Mouse (Mus musculus): ENCODE measurements at regions not wholly inside any gene's neighbourhood (a gene's known extent, or its start where the extent isn't known, plus 50 kb on each side); places are given as distances from the start of the nearest gene placed in this dataset.

DNA sequence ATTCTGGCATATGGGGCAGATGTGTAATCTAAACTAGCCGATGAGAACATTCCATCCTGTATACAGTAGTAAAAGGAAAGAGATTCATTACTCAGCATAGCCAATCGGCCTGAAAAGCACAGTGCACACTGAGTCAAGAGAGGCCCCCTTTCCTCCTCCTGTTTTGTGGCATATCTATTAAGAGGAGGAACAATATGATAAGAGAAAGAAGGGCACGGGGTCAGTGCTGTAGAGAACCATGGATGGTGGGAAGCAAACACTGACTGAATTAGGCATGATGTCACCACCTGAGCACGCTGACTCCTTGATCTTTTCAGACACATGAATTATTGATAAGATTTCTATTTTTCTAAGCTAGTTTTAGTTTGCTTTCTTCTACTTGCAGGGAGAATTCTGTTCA is 554.5 kb upstream of the Adamts9 start:
- DNase-seq (ENCODE audit: extremely low spot score in 1 of 2, low spot score in 1 of 2) = no peak

DNA sequence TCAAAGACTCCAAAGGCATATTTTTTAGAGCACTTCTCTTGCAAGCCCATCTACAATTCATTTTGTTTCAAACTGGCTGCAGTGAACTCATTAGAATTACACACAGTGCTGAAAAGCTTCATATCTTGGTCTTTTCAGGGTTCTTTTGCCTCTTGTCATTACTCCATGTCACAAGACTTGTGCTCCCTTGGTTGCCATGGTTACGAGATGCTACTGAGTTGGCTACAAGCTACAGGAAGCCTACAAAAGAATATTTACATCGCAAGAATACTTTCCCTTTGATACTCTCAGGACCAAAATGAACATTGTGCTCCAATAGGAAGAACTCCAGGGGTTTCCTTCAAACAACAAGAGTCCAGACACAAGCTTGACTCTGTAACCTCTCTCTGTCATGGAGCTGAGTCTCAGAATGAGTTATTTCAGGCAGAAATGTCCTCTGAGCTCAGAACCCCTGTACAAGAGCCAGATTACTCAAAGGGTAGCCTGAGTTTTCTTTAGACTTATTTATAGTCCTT is 545.2 kb upstream of the Adamts9 start:
- no peak for DNase-seq (ENCODE audit: extremely low spot score in 1 of 2, low spot score in 1 of 2)

DNA sequence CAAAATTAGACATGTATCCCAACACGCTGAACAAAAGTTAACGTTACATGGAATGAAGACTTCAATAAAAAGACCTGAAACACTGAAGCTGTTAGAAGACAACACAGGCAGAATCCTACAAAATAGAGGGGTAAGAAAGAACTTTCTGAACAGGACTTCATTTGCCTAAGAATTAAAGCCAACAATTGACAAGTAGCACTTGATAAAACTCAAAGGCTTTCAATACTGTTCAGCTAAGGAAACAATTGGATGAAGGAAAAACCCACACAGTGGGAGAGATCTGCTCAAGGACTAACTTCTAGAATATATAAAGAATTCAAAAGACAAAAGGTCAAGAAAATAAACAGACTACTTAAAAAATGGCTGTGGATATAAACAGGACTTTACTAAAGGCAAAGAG is 535.2 kb upstream of the Adamts9 start:
- DNase-seq (ENCODE audit: extremely low spot score in 1 of 2, low spot score in 1 of 2) = no peak

DNA sequence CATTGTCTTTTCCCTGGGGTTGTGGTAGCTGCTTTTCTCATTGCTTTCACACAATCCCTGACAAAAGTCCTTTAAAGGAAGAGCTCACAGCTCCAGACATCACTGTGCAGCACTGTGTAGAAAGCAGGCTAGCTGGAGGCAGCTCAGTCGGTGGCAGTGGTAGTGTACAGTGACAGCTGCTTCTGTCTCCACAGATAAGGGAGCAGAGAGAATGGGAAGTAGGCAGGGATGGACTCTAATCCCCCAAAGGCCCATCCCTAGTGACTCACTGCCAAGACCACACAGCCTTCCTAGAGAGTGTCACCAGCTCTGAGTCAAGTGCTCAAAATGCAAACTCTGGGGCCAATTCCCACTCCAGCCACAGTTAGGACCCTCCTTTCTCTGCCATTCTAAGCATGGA is 531.7 kb upstream of the Adamts9 start:
- no peak for DNase-seq (ENCODE audit: extremely low spot score in 1 of 2, low spot score in 1 of 2)

DNA sequence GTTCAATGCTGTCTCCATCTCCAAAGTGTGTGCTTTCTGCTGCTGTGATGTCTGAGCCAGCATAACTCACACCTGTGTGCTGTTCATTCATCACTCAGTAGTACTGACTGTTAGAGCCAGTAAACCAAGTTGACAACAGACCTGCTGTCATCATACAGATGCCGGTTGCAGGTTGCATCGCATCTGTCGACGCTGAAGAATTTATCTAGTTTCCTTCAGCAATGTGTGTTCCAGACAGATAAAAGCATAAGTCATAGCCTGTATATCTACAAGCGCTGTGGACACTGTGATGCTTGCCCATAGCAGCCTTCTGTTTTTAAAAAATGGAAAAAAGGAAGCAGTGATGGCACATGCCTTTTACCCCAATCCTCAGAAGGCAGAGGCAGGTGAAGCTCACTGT is 524.6 kb upstream of the Adamts9 start:
- no peak for DNase-seq (ENCODE audit: extremely low spot score in 1 of 2, low spot score in 1 of 2)

DNA sequence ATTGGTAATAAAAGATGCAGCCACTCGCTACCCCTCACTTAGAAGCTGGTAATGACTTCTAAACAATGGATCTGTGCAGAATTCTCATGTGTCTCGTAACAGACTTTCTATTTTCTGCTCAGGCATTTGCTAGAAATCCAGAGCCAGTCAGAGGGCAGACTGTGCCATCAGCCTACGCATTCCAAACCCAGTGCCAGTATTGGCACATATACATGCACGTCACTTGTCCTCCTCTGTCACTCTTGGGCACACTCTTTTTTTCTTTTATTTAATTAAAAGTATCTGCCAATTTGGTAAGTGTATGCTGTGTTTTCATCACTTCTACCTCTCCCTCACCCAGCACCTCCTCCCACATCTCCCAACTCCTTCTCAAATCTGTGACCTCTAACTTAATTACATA is 519.6 kb upstream of the Adamts9 start:
- no peak for DNase-seq (ENCODE audit: extremely low spot score in 1 of 2, low spot score in 1 of 2)

DNA sequence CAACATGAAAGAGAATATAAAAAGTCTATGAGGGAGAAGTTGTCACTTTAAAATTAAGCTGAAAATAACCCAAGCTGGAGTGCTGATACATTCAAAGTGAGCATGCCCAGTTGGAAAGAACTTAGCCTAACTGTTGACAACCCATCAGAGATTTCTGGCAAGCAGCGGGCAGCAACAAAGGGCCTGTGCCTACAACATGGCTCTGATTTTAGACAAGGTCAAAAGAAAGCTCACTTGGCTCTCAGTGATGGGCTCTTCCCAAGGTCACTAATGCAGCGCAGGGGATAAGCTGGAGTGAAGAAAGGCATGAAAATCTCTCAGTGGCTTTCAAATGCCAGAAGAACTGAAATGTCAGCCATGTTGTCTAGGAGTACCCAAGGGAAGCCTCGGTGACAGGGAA is 518.1 kb upstream of the Adamts9 start:
- no peak for DNase-seq (ENCODE audit: extremely low spot score in 1 of 2, low spot score in 1 of 2)

DNA sequence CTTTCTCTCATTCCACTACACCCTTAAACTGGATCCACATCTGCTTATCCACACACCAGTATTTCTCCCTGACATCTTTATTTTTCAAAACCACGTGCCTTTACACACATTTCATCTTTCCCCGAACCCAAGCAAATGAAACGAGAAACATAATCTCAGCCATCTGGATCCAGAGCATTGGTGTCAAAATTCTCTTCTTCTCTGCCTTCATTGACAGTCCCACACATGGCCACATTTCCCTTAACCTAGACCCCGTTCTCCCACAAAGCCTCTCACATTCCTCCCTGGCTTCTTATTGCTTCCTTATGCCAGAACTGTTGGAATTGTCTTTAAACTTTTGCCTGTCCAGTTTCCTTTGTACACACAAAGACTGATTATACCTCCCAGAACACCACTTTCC is 514.3 kb upstream of the Adamts9 start:
- no peak for DNase-seq (ENCODE audit: extremely low spot score in 1 of 2, low spot score in 1 of 2)

DNA sequence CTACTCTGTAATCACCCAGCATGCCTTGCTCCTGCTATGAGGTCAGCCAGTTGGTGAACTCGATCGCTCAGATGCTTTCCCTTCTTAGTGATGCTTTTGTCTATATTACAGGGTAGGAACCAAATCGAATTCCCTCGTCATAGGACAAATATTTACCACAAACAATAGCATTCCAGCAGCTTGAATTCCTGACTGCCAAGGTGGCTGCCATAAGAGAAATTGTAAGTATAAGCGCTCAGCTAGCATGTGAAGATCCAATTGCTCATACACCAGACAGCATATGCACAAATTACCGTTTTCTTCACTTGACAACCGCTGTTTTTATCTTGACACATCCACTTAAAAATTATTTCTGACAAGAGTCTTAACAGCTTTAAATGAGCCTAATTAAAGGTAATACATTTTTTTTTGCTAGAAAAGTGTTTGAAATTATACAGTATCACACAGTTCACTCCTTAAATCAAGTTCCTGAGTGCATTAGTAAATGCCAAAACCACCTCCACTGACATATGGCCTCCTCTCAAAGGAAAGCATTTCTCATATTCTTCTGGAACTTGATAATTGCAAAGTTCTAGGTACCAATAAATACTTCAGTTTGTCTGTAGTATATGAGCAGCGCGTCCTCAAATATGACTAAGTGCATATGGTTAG is 513.2 kb upstream of the Adamts9 start:
- no peak for DNase-seq (ENCODE audit: extremely low spot score in 1 of 2, low spot score in 1 of 2)

DNA sequence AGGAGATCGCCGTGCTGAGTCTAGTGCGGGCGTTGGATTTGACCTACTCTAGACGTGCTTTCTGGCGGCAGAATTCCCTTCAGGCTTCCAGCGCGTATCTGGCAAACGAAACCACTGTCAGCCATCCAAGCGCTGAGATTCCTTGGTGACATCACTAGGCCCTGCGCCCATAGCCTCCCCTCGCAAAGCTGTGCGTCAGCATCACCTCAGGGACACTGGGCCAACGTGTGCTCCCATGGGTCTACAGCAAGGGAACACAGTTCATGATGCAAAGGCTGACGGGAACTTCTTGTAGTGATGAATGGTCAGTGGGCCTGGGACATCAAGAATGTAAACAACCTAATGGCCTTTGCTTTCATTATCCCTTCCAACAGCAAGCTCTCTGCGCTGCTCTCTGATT is 502.3 kb upstream of the Adamts9 start:
- DNase-seq (ENCODE audit: extremely low spot score in 1 of 2, low spot score in 1 of 2) = no peak

DNA sequence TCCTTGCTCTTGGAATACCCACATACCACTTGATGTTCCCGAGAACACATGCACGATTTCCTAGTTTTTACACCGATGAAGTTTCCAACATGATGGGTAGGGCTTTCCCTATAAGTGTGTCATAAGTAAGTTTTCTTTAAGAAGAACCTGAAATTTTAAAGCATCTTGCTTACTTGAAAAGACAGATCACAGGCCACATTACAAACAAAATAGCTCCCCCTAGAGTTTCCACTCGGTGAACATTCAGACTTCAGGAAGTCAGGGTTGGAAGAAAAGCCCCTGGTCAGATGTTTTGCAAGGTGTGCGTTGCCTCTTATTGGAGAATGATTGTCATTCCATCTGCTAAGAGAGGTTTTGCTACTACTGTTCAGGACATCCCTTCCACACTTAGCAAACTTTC is 501.8 kb upstream of the Adamts9 start:
- DNase-seq (ENCODE audit: extremely low spot score in 1 of 2, low spot score in 1 of 2) = no peak

DNA sequence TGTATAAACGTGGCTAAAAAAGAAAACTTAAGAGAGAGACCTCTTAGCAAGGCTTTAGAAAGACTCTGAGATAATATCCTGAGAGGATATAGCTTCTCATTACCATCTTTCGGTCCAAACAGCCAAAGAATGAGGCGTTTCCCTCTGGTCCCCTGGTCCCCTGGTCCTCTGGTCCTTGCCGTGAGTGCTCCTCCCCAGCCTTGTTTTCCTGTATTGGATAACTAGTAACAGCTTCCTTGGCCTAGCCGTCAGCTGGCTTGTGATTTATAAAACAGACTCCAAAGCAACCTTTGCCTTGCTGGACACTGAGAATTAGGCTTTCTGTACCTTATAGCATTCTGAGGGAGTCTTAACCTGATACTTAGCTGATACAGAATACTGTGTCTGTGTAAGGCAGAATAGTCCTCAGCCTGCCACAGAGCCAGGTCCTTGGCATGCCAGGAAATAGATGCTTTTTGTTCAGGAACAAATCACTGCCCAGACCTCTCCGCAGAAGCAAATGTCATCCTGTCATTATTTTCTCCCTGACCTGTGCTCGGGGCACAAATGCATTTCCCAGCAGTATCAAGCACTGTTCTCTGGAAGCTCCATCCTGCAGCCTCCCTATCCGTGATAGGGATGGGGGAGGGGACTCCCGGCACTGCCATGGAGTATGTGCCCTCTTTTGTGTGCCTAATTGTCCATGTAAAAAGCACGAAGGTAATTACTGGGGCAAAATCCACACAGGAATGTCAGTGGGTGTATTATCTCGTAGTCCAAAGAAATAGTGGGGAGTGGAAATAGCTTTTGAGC is 500.7 kb upstream of the Adamts9 start:
- no peak for DNase-seq (ENCODE audit: extremely low spot score in 1 of 2, low spot score in 1 of 2)

DNA sequence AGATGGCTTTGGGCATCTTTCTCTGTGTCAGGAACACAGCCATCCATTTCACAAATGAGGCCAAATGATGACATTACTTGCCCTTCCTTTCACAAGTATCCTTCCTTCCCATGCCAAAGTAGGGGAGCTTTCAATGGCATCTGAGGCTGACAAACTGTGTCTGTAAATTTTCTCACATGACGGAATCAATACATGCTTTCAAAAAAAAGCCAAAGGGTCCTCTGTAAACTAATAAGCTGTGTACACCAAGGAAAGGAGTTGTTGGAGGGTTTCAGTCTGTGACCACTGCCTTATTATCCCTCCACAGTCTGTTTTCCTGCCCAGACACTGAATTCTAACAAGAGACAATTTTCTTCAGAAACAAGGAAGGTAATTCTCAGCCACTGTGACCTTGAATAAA is 490.2 kb upstream of the Adamts9 start:
- DNase-seq (ENCODE audit: extremely low spot score in 1 of 2, low spot score in 1 of 2) = no peak

DNA sequence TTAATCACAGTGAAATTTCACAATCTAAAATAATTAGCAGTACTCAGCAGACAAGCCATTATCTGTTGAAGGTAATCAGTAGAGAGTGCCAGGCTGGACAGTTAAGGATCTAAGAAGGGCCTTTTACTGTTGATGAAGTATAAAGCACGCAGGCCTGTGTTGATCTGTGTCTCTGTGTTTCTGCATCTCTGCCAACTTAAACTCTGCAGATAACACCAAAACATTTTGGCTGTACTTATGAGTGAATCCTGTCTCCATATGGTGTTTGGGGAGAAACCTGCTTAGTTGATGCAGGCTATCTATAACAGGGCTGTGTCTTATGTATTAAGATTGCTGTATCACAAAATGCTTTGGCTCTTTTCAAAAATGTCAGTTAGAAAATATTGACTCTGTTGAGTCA is 482.8 kb upstream of the Adamts9 start:
- DNase-seq (ENCODE audit: extremely low spot score in 1 of 2, low spot score in 1 of 2) = no peak

DNA sequence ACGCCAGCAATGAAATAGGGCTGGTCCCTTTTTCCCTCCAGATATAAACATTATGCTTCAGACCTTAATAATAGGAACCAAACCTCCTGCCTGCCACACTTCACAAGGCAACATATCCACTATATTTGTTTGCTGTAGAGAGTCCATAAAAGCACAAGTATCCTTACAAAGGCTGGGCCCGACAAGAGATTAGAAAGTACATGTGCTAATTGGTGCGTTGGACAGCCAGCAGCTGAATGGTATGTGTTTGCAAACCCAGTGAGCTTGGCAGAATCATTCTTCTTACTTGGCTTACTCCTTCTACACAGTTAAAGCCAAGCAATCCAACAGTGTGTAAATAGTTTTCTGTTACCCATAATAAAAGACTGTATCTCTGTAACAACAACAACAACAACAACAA is 479.6 kb upstream of the Adamts9 start:
- no peak for DNase-seq (ENCODE audit: extremely low spot score in 1 of 2, low spot score in 1 of 2)

DNA sequence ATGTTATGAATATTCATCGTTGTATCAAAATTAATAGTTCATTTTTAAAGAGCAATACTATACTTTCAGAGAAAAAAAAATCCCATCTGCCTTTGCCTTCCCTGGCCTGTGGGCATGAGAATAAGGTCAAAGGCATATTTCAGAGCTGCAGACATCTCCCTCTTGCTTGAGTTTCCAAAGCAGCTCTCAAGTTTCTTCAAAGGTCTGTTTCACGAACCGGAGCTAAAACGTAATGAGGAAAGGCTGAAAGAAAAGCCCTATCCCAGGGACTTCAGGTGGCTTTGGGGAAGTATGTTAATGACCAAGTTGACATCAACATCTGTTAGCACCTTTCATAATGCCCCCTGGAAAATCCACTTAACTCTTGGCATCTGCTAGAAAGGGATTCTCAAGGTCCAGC is 479.0 kb upstream of the Adamts9 start:
- no peak for DNase-seq (ENCODE audit: extremely low spot score in 1 of 2, low spot score in 1 of 2)

DNA sequence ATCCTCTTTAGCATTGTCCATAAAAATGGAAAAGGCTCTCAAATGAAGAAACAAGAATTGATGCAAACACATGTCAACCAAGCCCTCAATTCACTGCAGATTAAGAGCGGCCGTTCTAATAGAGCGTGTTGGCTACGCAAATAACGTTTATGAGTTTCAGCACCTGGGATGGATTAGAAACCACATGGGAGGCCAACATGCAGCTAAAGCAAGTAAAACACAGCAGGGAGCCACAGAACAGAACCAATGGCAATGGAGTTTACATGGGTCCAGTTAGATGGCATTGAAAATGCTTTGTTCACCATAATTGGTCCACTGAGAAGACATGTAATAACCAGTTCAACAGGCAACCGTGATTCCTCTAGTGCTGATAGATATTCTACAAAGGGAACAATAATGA is 474.3 kb upstream of the Adamts9 start:
- no peak for DNase-seq (ENCODE audit: extremely low spot score in 1 of 2, low spot score in 1 of 2)

DNA sequence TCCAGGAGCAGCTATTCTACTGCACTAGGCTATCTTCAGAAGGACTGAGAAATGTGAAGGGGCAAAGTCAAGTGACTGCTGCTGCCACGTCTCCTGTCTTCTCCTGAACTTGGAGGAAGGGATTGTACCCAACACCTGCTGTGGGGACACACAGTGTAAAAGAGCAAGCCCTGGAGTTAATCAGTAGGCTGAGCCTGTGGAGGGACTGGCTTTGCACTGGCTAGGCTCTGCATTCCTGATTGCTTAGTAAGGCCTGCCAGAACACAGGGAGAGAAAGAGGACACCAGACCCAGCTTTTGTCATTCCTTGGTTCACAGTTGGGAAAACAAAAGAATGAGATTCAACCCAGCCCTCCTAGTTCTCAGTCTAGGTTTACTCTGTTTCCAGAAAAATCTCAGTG is 472.7 kb upstream of the Adamts9 start:
- DNase-seq (ENCODE audit: extremely low spot score in 1 of 2, low spot score in 1 of 2) = no peak

DNA sequence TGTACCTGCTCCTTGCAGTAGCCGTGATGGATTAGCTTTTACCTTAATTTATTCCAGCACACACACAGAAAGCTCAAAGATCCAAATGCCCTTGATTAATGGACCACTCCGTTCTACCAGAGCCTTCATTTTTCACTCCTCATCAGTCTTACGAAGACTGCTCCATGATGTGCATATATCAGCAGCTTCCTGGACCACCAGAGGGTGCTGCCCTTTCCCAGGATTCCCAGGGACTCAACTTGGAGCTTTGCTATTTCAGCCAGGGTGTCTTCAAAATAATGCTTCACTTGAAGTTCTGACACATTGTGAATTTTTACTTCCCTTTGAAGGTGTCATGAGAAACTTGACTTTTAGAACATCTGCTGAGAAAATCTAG is 467.8 kb upstream of the Adamts9 start:
- no peak for DNase-seq (ENCODE audit: extremely low spot score in 1 of 2, low spot score in 1 of 2)

DNA sequence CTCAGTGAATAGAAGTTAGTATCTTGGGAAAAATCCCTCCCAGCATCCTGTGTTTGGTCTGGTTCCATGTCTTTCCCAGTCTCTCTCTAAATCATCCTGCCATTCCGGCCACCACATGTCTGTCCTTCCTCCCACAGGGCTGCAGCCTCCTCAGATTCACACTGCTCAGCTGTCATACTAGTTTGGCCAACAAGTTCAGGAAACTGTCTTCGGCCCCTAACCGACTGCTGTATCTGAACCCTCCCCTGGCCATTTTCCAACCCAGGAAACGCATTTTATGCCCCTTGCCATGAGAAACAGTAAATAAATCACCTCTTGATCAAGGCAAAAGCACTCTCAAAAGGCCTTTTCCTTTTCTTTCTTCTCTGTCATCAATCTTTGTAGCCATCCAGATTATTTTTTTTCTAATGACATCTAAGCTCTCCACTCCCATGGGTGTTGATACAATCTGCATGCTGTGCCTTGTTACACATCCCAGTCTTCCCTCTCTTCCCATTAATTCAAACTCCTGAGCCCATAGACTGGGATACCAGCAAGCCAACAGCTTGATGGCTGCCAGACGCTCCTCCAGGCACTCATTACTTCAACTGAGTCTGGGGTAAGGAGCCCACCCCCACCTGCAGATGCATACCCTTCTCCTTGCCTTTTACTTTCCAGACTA is 467.3 kb upstream of the Adamts9 start:
- DNase-seq (ENCODE audit: extremely low spot score in 1 of 2, low spot score in 1 of 2) = no peak

DNA sequence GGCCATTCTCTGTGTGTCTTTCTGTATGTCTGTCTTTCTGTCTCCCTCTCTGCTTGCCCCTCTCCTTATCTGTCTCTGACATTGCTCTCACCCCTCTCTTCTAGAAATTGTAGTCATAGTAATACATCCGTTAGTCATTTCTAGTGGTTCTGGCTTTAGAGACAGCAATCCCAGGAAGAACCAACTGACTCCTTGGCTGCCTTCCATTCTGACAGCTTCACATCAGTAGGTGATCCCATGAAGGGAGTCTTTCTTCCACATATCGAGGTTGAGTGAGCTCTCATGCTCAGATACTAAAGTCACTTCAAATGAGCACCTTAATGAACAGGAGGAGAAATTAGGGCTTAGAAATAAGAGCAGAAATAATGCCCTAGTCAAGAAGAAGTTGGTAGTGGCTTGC is 455.3 kb upstream of the Adamts9 start:
- DNase-seq (ENCODE audit: extremely low spot score in 1 of 2, low spot score in 1 of 2) = no peak

DNA sequence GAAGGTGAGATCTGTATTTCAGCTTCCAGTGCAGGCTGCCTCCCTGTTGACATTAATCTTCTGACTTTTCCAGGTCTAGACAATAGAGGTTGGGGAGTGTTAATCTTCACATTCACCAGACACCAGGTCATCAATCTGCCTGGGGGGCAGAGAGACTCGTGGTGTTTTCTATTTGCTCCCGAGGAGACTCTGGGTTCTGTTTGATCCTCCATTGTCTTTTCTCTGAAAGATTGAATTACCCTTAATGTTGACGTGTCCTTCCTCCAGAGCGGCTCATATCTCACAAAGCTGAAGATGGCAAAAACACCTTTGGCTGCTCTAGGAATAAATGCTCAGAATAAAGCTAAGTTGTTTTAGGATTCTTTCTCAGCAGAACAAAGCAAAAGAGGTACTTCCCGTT is 453.8 kb upstream of the Adamts9 start:
- no peak for DNase-seq (ENCODE audit: extremely low spot score in 1 of 2, low spot score in 1 of 2)

Data from layer of hippocampus, postnatal 25 days (tissue).